Mouse (Mus musculus) heart, postnatal 10 days (tissue): ENCODE measurements at regions not wholly inside any gene's neighbourhood (a gene's known extent, or its start where the extent isn't known, plus 50 kb on each side); places are given as distances from the start of the nearest gene placed in this dataset.

Experiments used
- DNase-seq, 2 experiments: peaks; one replicate each; pipeline ENCODE4 v3.0.0; 2021
- intact Hi-C: fragments of 180-260 bp; cut with DNase I; formaldehyde crosslinking; loops from one replicate; pipeline ENCODE4 v1.15.1; 2025

DNA sequence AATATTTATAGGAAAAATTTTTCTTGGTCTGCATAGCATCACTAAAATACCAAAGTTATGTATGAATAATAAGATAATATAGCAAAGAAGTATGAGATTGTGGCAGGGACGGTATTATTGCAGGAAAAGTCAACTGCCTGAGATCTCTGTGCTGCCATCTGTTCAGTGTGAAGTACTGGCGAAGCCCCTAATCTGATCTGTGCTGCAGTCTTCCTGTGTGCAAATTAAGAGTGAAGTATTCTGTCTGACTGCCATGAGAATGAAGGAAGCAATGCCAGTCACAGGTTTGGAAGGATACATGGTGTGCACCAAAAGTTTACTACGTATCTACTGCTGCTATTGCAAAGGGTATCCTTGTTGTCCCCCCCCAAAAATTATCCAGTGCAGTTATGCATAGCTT, 501.5 kb downstream of the Rab28 start:
- intact Hi-C loops = no loop called here
- no peak for DNase-seq

DNA sequence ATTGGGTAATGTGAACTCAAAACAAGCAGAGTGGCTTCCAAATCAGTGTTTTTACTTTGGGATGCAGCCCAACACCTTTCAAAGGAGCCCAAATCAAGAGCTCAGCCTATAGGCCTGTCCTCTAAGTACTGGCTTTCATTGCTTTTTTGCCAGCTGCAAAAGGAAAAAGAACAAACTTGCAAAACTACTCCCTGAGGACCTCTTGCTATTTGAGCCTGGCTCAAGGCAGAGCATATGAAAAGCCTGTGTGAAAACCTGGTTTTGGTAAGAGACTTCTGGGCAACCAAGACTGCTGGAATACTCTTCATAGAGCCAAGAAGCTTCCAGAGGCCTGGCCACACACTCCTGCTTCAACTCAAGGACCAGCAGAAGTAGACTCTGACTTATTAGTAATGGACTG, 503.5 kb downstream of the Rab28 start:
- intact Hi-C loops = no loop called here
- DNase-seq = no peak

DNA sequence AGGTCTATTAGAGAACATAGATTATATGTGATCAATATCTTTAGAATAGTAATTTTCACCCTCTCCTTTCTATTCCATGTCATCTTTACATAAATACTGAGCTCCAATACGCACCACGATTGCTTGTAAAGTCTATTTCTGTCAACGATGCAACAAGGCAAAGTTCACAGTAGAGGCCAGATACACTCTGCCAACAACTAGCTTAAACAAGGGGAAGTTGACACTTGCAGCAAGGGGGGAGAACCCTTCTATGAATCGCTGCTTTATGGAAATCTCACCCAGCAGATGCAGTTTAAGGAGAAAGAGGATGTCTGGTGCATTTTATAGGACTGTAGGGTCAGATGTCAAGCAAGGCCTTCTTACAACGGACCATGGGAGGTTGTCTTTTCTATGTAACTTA, 520.8 kb downstream of the Rab28 start:
- intact Hi-C loops = no loop called here
- DNase-seq = no peak

GRCm38 (mm10) chr5:41177220-41177619, 530.7 kb downstream of the Rab28 start:
- no peak for DNase-seq
- intact Hi-C loops = no loop called here

GRCm38 (mm10) chr5:41165870-41166626, 541.9 kb downstream of the Rab28 start:
- no peak for DNase-seq
- intact Hi-C loops = no loop called here

- DNase-seq = peak in 1 of 2 experiments; percentile 1
- intact Hi-C loops = loop anchor here (1.0 kb wide), 1 partner anchor 643 kb away; no protein-coding TSS in a partner anchor
These were observed 582.9 kb downstream of the Rab28 start for GRCm38 (mm10) chr5:41125050-41125449.

- intact Hi-C loops = no loop called here
- no peak for DNase-seq
These were observed 590.3 kb downstream of the Rab28 start for GRCm38 (mm10) chr5:41117658-41118057.

DNA sequence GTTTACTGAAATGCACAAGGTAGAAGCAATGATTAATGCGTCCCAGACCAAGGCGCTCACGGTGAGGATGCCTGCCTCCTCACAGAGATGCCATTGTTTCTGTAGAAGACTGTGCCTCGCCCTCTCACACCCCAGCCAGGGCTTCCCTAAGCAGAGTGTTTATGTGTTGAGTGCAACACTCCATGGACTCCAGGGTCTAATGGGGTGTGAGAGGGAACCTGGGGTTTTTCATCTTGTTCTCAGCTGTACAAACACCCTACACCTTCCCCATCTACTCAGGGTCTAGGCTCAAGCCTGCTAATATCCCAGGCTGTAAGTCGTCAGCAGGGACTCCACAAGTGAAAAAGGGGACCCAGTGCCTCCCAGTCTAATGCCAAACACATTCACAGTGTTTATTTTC, 620.2 kb downstream of the Rab28 start:
- DNase-seq = no peak
- intact Hi-C loops = no loop called here

GRCm38 (mm10) chr5:41076412-41076811, 631.5 kb downstream of the Rab28 start:
- intact Hi-C loops = no loop called here

GRCm38 (mm10) chr5:41061646-41062045, 646.3 kb downstream of the Rab28 start:
- DNase-seq = no peak
- intact Hi-C loops = no loop called here

More at GRCm38 (mm10) chr5:41076412-41076811, 631.5 kb downstream of the Rab28 start:
- DNase-seq = no peak

GRCm38 (mm10) chr5:41061222-41061621, 646.7 kb downstream of the Rab28 start:
- DNase-seq = no peak
- intact Hi-C loops = no loop called here

- no peak for DNase-seq
- intact Hi-C loops = no loop called here
These were observed 649.9 kb downstream of the Rab28 start for GRCm38 (mm10) chr5:41058015-41058414.

DNA sequence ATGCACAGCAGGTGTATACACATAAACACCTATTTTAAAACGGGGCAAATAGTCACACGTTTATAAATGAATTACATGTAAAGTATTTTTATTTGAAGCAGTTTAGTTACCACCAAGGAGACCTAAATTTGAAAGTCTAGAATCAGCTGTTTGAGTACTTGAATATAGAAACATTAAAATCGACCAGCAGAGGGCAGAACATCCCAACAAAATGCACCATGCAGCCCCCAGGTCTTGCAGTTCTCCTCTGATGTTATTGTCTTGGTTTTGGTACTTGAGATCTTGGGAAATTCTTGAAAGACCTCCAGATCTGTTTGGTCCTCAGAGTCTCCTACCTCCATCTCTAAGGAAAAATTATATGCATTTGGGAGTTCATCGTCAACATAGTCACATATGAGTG, 656.0 kb downstream of the Rab28 start:
- intact Hi-C loops = loop anchor here (1.0 kb wide), 1 partner anchor 716 kb away; no protein-coding TSS in a partner anchor
- peak; percentile 6 to 22 for DNase-seq

DNA sequence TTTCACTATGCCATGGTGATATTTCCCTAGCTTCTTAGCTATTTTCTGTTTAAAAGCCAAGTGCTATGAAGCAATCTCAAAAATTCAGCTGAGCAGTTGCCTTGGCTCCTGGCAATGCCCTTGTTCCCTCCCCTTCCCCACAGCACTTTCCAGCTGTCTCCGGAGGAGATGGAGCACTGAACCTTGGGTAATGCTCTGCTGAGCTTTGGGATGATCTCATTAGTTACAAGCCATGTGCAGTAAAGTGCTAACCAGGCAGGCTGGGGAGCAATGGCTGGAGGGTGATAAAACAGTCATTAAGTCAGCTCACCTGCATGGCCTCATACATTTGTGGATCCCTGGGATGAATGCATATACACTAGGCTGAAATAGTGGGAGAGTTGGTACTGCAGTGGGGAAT, 659.4 kb downstream of the Rab28 start:
- DNase-seq = peak in 1 of 2 experiments; percentile 4

GRCm38 (mm10) chr5:41045221-41045620, 662.7 kb downstream of the Rab28 start:
- DNase-seq = no peak
- intact Hi-C loops = no loop called here

More for the DNA sequence above, 659.4 kb downstream of the Rab28 start:
- intact Hi-C loops = no loop called here

- intact Hi-C loops = no loop called here
- DNase-seq = peak; percentile 46 to 72
These were observed 663.5 kb downstream of the Rab28 start for GRCm38 (mm10) chr5:41044465-41044864.

- no peak for DNase-seq
- intact Hi-C loops = no loop called here
These were observed 669.2 kb downstream of the Rab28 start for GRCm38 (mm10) chr5:41038790-41039189.

DNA sequence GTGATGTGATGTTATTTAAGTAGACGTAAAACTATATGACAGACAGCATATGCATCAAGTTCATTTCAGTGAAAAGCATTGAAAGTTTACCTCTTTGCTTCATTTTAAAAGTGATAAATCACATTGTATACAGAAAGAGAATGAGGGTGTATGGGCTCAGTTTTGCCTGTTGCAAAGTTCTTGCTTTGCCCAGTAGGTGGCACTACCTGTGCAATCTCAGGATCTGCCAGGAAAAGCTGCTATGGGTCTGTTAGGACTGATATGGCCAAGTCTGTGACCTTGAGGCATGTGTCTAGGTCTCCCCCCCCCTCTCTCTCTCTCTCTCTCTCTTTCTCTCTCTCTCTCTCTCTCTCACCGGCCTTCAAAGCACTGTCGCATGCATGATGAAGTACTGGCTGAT, 701.3 kb downstream of the Rab28 start:
- intact Hi-C loops = no loop called here
- DNase-seq = peak; percentile 8

- intact Hi-C loops = no loop called here
- DNase-seq = no peak
These were observed 721.4 kb downstream of the Rab28 start for GRCm38 (mm10) chr5:40986562-40986961.

DNA sequence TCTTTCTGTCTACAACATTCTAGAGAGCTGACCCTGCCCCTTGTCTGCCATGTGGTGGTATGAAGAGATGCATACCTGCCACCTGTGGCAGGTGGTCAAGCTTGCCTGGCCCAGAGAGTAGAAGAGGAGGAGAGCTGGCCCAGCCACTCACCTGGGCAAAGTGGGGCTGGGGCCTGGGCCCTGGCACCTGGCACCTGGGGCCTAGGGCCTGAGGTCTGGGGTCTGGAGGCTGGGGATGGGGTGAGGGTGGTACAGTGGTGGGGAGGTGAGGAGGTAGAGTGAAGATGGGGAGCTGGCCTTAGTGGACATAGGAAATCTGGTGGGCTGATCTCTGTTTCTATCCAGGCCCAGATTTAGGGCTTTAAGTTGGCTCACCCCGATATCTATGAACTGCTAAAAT, 733.1 kb downstream of the Rab28 start:
- DNase-seq = no peak
- intact Hi-C loops = no loop called here

GRCm38 (mm10) chr5:40952901-40953595, 754.9 kb downstream of the Rab28 start:
- peak; percentile 58 to 59 for DNase-seq
- intact Hi-C loops = no loop called here

DNA sequence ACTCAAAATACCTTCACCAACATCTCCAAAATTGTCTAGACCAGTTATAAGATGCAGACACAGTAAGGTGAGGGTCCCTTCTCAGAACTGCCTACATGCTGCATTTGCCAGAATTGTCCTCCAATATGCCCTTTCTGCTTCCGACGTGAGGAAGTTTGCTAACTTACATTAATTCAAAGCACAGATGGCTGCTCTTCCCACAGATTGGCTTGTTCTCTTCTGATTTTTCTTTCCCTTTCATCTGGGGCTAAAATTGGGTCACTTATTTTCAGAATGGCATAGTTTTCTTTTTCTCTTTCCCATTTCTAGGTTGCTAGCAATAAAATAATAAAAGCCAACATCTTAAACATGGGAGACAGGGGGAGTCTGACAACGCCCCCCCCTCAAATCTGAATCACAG, 778.8 kb downstream of the Rab28 start:
- intact Hi-C loops = no loop called here

More for the DNA sequence above, 778.8 kb downstream of the Rab28 start:
- no peak for DNase-seq
